Mouse (Mus musculus): Measurements from ENCODE around the gene Myrfl. TPM values are rescaled to one million over a fixed set of nuclear protein-coding genes. Genes with fewer than 3 reads are reported as not detected.

The Myrfl gene
- total and polyA plus RNA-seq, 3 experiments = 0.11 TPM; not detected in 2

GRCm38 (mm10) chr10:116760561-116760960, 136.2 kb downstream of the Myrfl start:
- Histone ChIP-seq H3K4me3 (ENCODE audit: low read depth, low read length) (no peak overlapping the region), H3K9me3 (replicated peaks) (peaks cover 53% of the 10 kb centered on the region), H3K36me3 (replicated peaks) (no peaks in the 10 kb centered on the region), H3K27me3 (ENCODE audit: insufficient read depth, low read length) (no peaks in the 10 kb centered on the region), H3K4me1 (ENCODE audit: insufficient read depth, low read depth, low read length) (no peaks in the 10 kb centered on the region)
- DNase-seq (ENCODE audit: low spot score) (no peak), ATAC-seq (ENCODE audit: extremely low read depth, insufficient number of reproducible peaks, low FRiP score, poor library complexity, severe bottlenecking) (no peak)
- TF ChIP-seq GATA2 (IDR thresholded peaks at IDR 0.05; ENCODE audit: borderline replicate concordance, low read depth, low read length) (no peak), GATA1 (IDR thresholded peaks at IDR 0.05; ENCODE audit: borderline replicate concordance, low read length) (no peak), CTCF (IDR thresholded peaks at IDR 0.05; ENCODE audit: low read depth, low read length) (no peak), TAL1 (conservative IDR thresholded peaks at IDR 0.05; ENCODE audit: low read depth, low read length) (no peak), POLR2AphosphoS5 (IDR thresholded peaks at IDR 0.05; ENCODE audit: insufficient replicate concordance, low read depth, low read length) (no peak)

DNA sequence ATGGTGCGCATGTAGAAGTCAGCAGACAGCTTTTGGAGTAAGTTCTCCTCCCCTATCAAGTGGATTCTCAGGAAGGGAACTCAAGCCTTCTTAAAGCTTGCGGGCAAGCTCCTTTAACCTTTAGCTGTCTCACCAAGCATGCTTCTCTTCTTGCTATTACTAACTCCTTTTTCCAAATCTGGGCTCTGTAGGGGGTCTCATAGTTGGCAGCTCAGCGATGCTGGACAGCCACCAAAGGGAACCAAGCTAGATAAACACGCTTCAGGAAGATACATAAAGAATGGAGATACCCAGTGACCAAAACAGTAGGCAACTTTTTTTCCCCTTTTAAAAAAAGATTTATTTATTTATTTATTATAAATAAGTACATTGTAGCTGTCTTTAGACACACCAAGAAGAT, 136.9 kb downstream of the Myrfl start:
- Histone ChIP-seq H3K4me3 (ENCODE audit: low read depth, low read length) (no peak overlapping the region; the same call in 1 of the 2 replicates), H3K9me3 (replicated peaks) (peaks cover 47% of the 10 kb centered on the region), H3K36me3 (replicated peaks) (no peaks in the 10 kb centered on the region), H3K27me3 (ENCODE audit: insufficient read depth, low read length) (no peaks in the 10 kb centered on the region), H3K4me1 (ENCODE audit: insufficient read depth, low read depth, low read length) (no peaks in the 10 kb centered on the region)
- ATAC-seq (ENCODE audit: extremely low read depth, insufficient number of reproducible peaks, low FRiP score, poor library complexity, severe bottlenecking) = no peak
- TF ChIP-seq TAL1 (conservative IDR thresholded peaks at IDR 0.05; ENCODE audit: low read depth, low read length) (no peak), CTCF (IDR thresholded peaks at IDR 0.05; ENCODE audit: low read depth, low read length) (no peak), POLR2AphosphoS5 (IDR thresholded peaks at IDR 0.05; ENCODE audit: insufficient replicate concordance, low read depth, low read length) (no peak), GATA2 (IDR thresholded peaks at IDR 0.05; ENCODE audit: borderline replicate concordance, low read depth, low read length) (no peak), GATA1 (IDR thresholded peaks at IDR 0.05; ENCODE audit: borderline replicate concordance, low read length) (no peak)
- DNase-seq (ENCODE audit: low spot score) = no peak

- H3K4me1 ChIP-seq (ENCODE audit: insufficient read depth, low read depth, low read length) = no peaks in the 10 kb centered on the region
- no peaks in the 10 kb centered on the region for H3K27me3 ChIP-seq (ENCODE audit: insufficient read depth, low read length)
- DNase-seq (ENCODE audit: low spot score) (no peak), ATAC-seq (ENCODE audit: extremely low read depth, insufficient number of reproducible peaks, low FRiP score, poor library complexity, severe bottlenecking) (no peak)
- no peak overlapping the region for H3K4me3 ChIP-seq (ENCODE audit: low read depth, low read length)
- no peaks in the 10 kb centered on the region for H3K36me3 ChIP-seq (replicated peaks)
- TF ChIP-seq TAL1 (conservative IDR thresholded peaks at IDR 0.05; ENCODE audit: low read depth, low read length) (no peak), POLR2AphosphoS5 (IDR thresholded peaks at IDR 0.05; ENCODE audit: insufficient replicate concordance, low read depth, low read length) (no peak), GATA1 (IDR thresholded peaks at IDR 0.05; ENCODE audit: borderline replicate concordance, low read length) (no peak), CTCF (IDR thresholded peaks at IDR 0.05; ENCODE audit: low read depth, low read length) (no peak), GATA2 (IDR thresholded peaks at IDR 0.05; ENCODE audit: borderline replicate concordance, low read depth, low read length) (no peak)
- peaks cover 50% of the 10 kb centered on the region for H3K9me3 ChIP-seq (replicated peaks)
Measured at GRCm38 (mm10) chr10:116755881-116756581, 140.7 kb downstream of the Myrfl start.

GRCm38 (mm10) chr10:116754940-116755339, 141.8 kb downstream of the Myrfl start:
- H3K27me3 ChIP-seq (ENCODE audit: insufficient read depth, low read length) = no peaks in the 10 kb centered on the region
- H3K4me1 ChIP-seq (ENCODE audit: insufficient read depth, low read depth, low read length) = no peaks in the 10 kb centered on the region
- ATAC-seq (ENCODE audit: extremely low read depth, insufficient number of reproducible peaks, low FRiP score, poor library complexity, severe bottlenecking) (no peak), DNase-seq (ENCODE audit: low spot score) (no peak)
- peaks cover 52% of the 10 kb centered on the region for H3K9me3 ChIP-seq (replicated peaks)
- TF ChIP-seq GATA2 (IDR thresholded peaks at IDR 0.05; ENCODE audit: borderline replicate concordance, low read depth, low read length) = no peak
- no peak for TF ChIP-seq GATA1 (IDR thresholded peaks at IDR 0.05; ENCODE audit: borderline replicate concordance, low read length)
- TF ChIP-seq CTCF (IDR thresholded peaks at IDR 0.05; ENCODE audit: low read depth, low read length) = no peak
- no peak for TF ChIP-seq POLR2AphosphoS5 (IDR thresholded peaks at IDR 0.05; ENCODE audit: insufficient replicate concordance, low read depth, low read length)
- H3K36me3 ChIP-seq (replicated peaks) = no peaks in the 10 kb centered on the region
- H3K4me3 ChIP-seq (ENCODE audit: low read depth, low read length) = no peak overlapping the region

DNA sequence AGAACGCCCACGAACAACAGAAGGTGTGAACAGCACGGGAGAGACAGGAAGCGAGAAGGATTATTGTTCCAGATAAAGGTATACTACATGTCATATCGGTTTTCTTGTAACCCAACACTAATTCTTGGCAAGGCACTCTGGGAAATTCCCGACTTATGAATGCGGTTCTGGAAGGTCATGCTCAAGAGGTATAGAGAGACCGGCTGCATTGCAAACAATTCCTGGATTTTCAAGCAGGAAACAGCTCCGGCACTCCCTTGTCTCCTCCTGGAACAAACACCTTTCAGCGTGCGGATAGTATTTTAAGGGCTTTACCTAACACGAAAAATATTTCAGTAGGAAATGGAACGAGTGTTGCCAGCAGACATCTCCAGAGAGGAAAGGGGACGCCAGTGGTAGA, 145.8 kb downstream of the Myrfl start:
- H3K4me1 ChIP-seq (ENCODE audit: insufficient read depth, low read depth, low read length) = no peaks in the 10 kb centered on the region
- H3K4me3 ChIP-seq (ENCODE audit: low read depth, low read length) = no peak overlapping the region
- DNase-seq (ENCODE audit: low spot score) (no peak), ATAC-seq (ENCODE audit: extremely low read depth, insufficient number of reproducible peaks, low FRiP score, poor library complexity, severe bottlenecking) (no peak)
- TF ChIP-seq CTCF (IDR thresholded peaks at IDR 0.05; ENCODE audit: low read depth, low read length) = no peak
- no peak for TF ChIP-seq GATA1 (IDR thresholded peaks at IDR 0.05; ENCODE audit: borderline replicate concordance, low read length)
- TF ChIP-seq TAL1 (conservative IDR thresholded peaks at IDR 0.05; ENCODE audit: low read depth, low read length) = no peak
- no peak for TF ChIP-seq POLR2AphosphoS5 (IDR thresholded peaks at IDR 0.05; ENCODE audit: insufficient replicate concordance, low read depth, low read length)
- no peak for TF ChIP-seq GATA2 (IDR thresholded peaks at IDR 0.05; ENCODE audit: borderline replicate concordance, low read depth, low read length)
- H3K9me3 ChIP-seq (replicated peaks) = peaks cover 53% of the 10 kb centered on the region
- H3K36me3 ChIP-seq (replicated peaks) = no peaks in the 10 kb centered on the region
- H3K27me3 ChIP-seq (ENCODE audit: insufficient read depth, low read length) = no peaks in the 10 kb centered on the region

DNA sequence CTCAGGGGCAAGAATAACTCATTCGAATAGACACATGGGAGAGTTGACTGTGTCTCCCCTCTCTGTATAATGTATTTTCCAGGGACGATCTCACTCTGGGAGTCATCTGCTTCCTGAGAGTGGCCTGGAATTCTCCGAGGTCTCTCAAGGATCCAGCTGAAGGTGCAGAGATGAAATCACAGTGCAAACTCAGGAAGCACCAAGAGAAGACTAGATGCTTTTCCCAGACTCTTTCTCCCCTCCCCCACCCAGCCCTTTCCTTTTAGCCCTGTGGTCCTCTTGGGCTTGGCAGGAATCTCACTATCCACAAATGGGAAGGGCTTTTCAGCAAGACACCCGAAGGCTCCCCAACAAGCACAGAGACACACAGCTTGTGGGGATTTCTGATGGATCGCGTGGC, 146.7 kb downstream of the Myrfl start:
- Histone ChIP-seq H3K9me3 (replicated peaks) (peaks cover 52% of the 10 kb centered on the region), H3K36me3 (replicated peaks) (no peaks in the 10 kb centered on the region), H3K27me3 (ENCODE audit: insufficient read depth, low read length) (no peaks in the 10 kb centered on the region), H3K4me3 (ENCODE audit: low read depth, low read length) (no peak overlapping the region), H3K4me1 (ENCODE audit: insufficient read depth, low read depth, low read length) (no peaks in the 10 kb centered on the region)
- no peak for ATAC-seq (ENCODE audit: extremely low read depth, insufficient number of reproducible peaks, low FRiP score, poor library complexity, severe bottlenecking)
- TF ChIP-seq POLR2AphosphoS5 (IDR thresholded peaks at IDR 0.05; ENCODE audit: insufficient replicate concordance, low read depth, low read length) (no peak), CTCF (IDR thresholded peaks at IDR 0.05; ENCODE audit: low read depth, low read length) (no peak), GATA1 (IDR thresholded peaks at IDR 0.05; ENCODE audit: borderline replicate concordance, low read length) (no peak), GATA2 (IDR thresholded peaks at IDR 0.05; ENCODE audit: borderline replicate concordance, low read depth, low read length) (no peak), TAL1 (conservative IDR thresholded peaks at IDR 0.05; ENCODE audit: low read depth, low read length) (no peak)
- no peak for DNase-seq (ENCODE audit: low spot score)
